Mouse (Mus musculus): ENCODE data around the gene Klhl25.

- TF ChIP-seq CTCF (IDR thresholded peaks at IDR 0.05; ENCODE audit: borderline replicate concordance, control insufficient read depth, extremely low read depth, insufficient read depth, low read length, poor library complexity) (no peak), POLR2A (IDR thresholded peaks at IDR 0.05; ENCODE audit: control insufficient read depth, extremely low read depth, insufficient read depth, low read length, poor library complexity) (no peak)
Measured at GRCm38 (mm10) chr7:75881791-75882190, 33.7 kb downstream of the Klhl25 start.

All from thymus, adult 2 months (tissue).